Mouse (Mus musculus) ES-E14 (cell line): ENCODE measurements around the gene Fam72a. TPM values are rescaled to one million over a fixed set of nuclear protein-coding genes. Genes with fewer than 3 reads are reported as not detected.

Source experiments
- DNase-seq: peaks from one replicate; pipeline ENCODE4 v3.0.0-alpha.2; 2013; ENCODE audit warnings: low read depth, low spot score
- H3K27ac ChIP-seq: 2 replicates; pipeline ENCODE4 v1.5.1; 2012; ENCODE audit warnings: low read depth, mild to moderate bottlenecking, low read length, moderate library complexity, mixed read lengths; ENCODE audit not compliant: poor library complexity, insufficient read depth, severe bottlenecking
- H3K36me3 ChIP-seq: 2 replicates; pipeline ENCODE4 v1.6.1; 2012; ENCODE audit warnings: mild to moderate bottlenecking, low read length, moderate library complexity, mixed read lengths; ENCODE audit not compliant: control insufficient read depth, poor library complexity, insufficient read depth, severe bottlenecking
- H3K4me1 ChIP-seq, 2 experiments: fragments of 150-350 bp in 1 of 2; sonication (generic) in 1 of 2; 2 replicates each; pipeline ENCODE4 v1.6.1; 2012; ENCODE audit warnings: low read length in 2 of 2, mild to moderate bottlenecking in 1 of 2, mixed read lengths in 1 of 2; ENCODE audit not compliant: control insufficient read depth in 2 of 2, insufficient read depth in 2 of 2, poor library complexity in 1 of 2
- H3K4me3 ChIP-seq, 2 experiments: fragments of 150-350 bp in 1 of 2; sonication (generic) in 1 of 2; 2 replicates each; pipeline ENCODE4 v1.5.1; 2012; ENCODE audit warnings: low read length in 2 of 2, low read depth in 1 of 2, mild to moderate bottlenecking in 1 of 2, mixed read lengths in 1 of 2; ENCODE audit not compliant: insufficient read depth in 1 of 2, poor library complexity in 1 of 2, severe bottlenecking in 1 of 2
- H3K9ac ChIP-seq: 2 replicates; pipeline ENCODE4 v1.6.1; 2012; ENCODE audit warnings: low read depth, mild to moderate bottlenecking, low read length, mixed read lengths; ENCODE audit not compliant: poor library complexity, insufficient read depth, severe bottlenecking
- H3K9me3 ChIP-seq: fragments of 150-350 bp; sonication (generic); 2 replicates; pipeline ENCODE4 v1.6.1; 2012; ENCODE audit warnings: low read depth, mild to moderate bottlenecking, low read length; ENCODE audit not compliant: control insufficient read depth, insufficient read depth
- CHD2 ChIP-seq: IDR thresholded peaks from 2 replicates; pipeline ENCODE4 v1.6.1; 2014; ENCODE audit warnings: mild to moderate bottlenecking, low read depth, low read length, inconsistent platforms
- HCFC1 ChIP-seq: IDR thresholded peaks from 2 replicates; pipeline ENCODE4 v1.6.1; 2012; ENCODE audit warnings: low read length, inconsistent platforms, borderline replicate concordance; ENCODE audit not compliant: insufficient read depth
- MAFK ChIP-seq: IDR thresholded peaks from 2 replicates; pipeline ENCODE4 v1.6.1; 2014; ENCODE audit warnings: mild to moderate bottlenecking, low read depth, low read length, inconsistent platforms; ENCODE audit not compliant: insufficient read depth
- ZC3H11A ChIP-seq: IDR thresholded peaks from 2 replicates; pipeline ENCODE4 v1.6.1; 2012; ENCODE audit warnings: low read depth, mild to moderate bottlenecking, inconsistent platforms, low read length, borderline replicate concordance
- ZNF384 ChIP-seq: IDR thresholded peaks from 2 replicates; pipeline ENCODE4 v1.6.1; 2012; ENCODE audit warnings: low read depth, low read length, inconsistent platforms
- in situ Hi-C, 2 experiments: fragments of 600-800 bp; cut with MboI; formaldehyde crosslinking; loops; one replicate each; pipeline ENCODE4 v1.15.1; 2025; ENCODE audit warnings: low sequenced_read_pairs in 2 of 2, inconsistent platforms in 1 of 2; ENCODE audit not compliant: unreplicated experiment in 2 of 2
- total RNA-seq: library from RNA; depleted of rRNA; stranded (reverse); fragments of 300-350 nt; gene quantifications from 2 replicates; pipeline ENCODE4 v1.2.3, GENCODE M21; 2012; rRNA removed

Fam72a gene
- total RNA-seq, 1 experiment: 5.8 TPM

DNA sequence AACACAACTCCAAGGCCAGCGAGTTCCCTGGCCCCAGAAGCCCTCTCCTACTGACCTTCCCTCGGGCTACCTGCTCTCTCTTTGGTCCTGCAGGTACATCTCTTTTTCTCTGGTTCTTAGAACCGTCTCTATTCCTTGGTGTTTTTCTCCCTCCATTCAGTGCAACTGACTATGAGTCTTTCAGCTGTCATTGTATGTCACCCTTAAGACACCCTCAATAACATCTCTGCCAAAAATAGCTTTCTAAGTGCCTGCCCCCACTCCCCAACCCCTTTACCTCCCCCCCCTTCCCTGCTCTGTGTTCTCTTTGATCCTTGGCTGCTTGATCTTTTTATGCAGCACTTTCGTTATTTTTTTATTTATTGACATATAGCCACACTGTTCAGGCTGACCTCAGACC is 52.7 kb downstream of the Fam72a start:
- H3K4me1 ChIP-seq: no peaks in the 10 kb centered on the region
- no peak overlapping the region for H3K9ac ChIP-seq
- in situ Hi-C loops: no loop called here
- no peak for TF ChIP-seq ZNF384
- TF ChIP-seq HCFC1: no peak
- no peak for TF ChIP-seq CHD2
- no peak for TF ChIP-seq ZC3H11A
- no peak for TF ChIP-seq MAFK
- no peaks in the 10 kb centered on the region for H3K36me3 ChIP-seq
- no peak for DNase-seq
- H3K4me3 ChIP-seq: no peak overlapping the region
- no peaks in the 10 kb centered on the region for H3K9me3 ChIP-seq
- H3K27ac ChIP-seq: no peak overlapping the region

DNA sequence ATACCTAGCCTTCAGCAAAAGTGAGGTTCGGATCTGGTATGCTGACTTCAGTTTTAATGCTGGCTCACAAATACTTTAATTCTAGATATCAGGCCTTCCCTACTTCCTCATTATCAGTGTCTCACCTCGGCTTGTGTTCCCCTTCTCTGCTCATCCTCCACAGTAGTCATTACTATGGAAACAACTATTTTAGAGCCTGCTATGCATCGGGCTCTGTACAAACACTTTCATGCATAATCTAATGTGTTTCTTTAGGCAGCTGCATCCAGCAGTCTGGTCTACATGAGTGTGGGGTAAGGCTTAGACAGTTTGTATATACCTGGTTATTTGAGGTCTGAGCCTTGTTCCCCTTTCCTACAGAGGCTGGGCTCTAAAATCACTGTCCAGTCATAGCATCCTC is 55.9 kb downstream of the Fam72a start:
- Histone ChIP-seq H3K9ac (no peak overlapping the region), H3K9me3 (no peaks in the 10 kb centered on the region), H3K4me1 (no peaks in the 10 kb centered on the region), H3K27ac (no peak overlapping the region), H3K4me3 (no peak overlapping the region), H3K36me3 (no peaks in the 10 kb centered on the region)
- DNase-seq: no peak
- no peak for TF ChIP-seq MAFK
- in situ Hi-C loops: no loop called here

DNA sequence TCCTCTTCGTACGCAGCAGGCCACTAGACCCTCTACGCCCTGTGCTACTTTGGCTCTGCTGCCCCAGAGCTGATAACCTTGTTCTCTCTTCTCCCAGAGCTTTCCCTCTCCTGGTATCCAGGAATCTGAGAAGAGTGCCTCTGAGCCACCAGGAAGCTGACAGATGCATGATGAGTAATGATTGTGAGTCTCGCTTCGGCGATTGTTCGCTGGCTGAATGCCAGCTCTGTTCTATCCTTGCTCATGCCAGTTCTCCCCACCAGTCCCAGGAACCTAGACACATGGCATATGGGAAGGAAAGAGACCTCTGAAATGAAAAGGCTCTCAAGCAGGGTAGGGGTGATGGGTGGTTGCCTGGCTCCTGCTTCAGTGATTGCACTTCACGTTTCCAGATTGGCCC is 59.1 kb downstream of the Fam72a start:
- no peak overlapping the region for H3K9ac ChIP-seq
- H3K36me3 ChIP-seq: no peaks in the 10 kb centered on the region
- H3K4me3 ChIP-seq: no peak overlapping the region
- in situ Hi-C loops: no loop called here
- no peak for DNase-seq
- no peaks in the 10 kb centered on the region for H3K4me1 ChIP-seq
- TF ChIP-seq MAFK (no peak), HCFC1 (no peak), ZNF384 (no peak), CHD2 (no peak), ZC3H11A (no peak)
- H3K27ac ChIP-seq: no peak overlapping the region
- H3K9me3 ChIP-seq: no peaks in the 10 kb centered on the region

Other genes with a start within 250 kb of the Fam72a start
- 4.2 and 4.5 TPM in 2 replicates for gene Ikbke, start 248.3 kb upstream of the Fam72a start, total RNA-seq
- 26.4 and 38.6 TPM in 2 replicates for gene Srgap2, start 551 bp upstream of the Fam72a start, total RNA-seq
- gene Avpr1b, start 71.3 kb downstream of the Fam72a start, total RNA-seq: not detected in 2 replicates
- gene Ctse, start 110.4 kb downstream of the Fam72a start, total RNA-seq: not detected in 2 replicates
- gene Rab7b, start 160.8 kb downstream of the Fam72a start, total RNA-seq: 0.16 and 0.18 TPM in 2 replicates
- 0.32 and 0.36 TPM in 2 replicates for gene Slc26a9, start 216.1 kb downstream of the Fam72a start, total RNA-seq